Mouse (Mus musculus) lung, postnatal 36 days (tissue): ENCODE results near the gene Mapk12.
A peak's percentile ranks its signal among the peaks of the same experiment; 100 is the strongest.

Experiments used
- DNase-seq: peaks from one replicate; pipeline ENCODE4 v3.0.0; 2022; ENCODE audit warnings: mixed read lengths

Gene Mapk12

DNA sequence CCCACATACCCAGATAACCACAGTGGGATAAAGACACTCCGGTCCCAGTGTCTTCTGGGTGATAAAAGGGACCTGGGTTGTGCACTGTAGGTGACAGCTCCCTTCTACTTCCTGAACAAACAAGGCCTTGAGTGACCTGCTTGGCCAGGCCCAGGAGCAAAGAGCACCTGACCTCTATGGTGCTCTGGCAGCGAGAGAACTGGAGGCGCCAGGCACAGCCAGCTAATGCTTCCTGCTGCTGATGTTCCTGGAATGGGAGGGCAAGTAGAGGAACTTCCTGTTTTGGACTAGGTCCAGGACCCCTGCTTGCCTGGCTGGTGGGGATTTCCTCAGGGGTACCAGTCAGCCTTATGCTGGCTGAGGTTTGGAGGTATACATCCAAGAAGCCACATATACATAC, 29.6 kb upstream of the Mapk12 start:
- peak; percentile 73 for DNase-seq

- peak; percentile 94 for DNase-seq
Observed at GRCm38 (mm10) chr15:89169431-89169830, 28.9 kb upstream of the Mapk12 start.

DNA sequence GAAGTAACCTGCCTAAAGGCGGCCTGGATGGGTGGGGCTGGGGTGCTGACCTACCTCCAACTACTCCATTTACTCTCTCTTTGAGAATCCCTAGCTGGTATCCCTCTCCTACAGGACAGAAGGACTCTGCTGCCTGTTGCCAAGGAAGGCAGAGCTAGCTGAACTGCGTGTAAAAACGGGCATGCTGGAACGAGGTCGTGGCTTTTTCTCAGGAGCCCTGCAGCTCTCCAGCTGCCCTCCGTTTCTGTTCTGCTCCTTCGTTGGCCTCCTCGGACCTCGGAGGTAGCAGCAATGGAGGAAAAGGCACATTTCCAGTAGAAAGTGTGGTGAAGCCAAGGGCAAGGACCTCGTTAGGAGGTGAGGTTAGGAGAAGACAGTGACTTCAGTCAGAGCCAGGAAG, 28.4 kb upstream of the Mapk12 start:
- no peak for DNase-seq

- DNase-seq, result no peak
Observed at GRCm38 (mm10) chr15:89165478-89165877, 25.0 kb upstream of the Mapk12 start.

- peak; percentile 67 for DNase-seq
Observed at GRCm38 (mm10) chr15:89161397-89161796, 20.9 kb upstream of the Mapk12 start.

GRCm38 (mm10) chr15:89158516-89158915, 18.0 kb upstream of the Mapk12 start:
- no peak for DNase-seq

DNA sequence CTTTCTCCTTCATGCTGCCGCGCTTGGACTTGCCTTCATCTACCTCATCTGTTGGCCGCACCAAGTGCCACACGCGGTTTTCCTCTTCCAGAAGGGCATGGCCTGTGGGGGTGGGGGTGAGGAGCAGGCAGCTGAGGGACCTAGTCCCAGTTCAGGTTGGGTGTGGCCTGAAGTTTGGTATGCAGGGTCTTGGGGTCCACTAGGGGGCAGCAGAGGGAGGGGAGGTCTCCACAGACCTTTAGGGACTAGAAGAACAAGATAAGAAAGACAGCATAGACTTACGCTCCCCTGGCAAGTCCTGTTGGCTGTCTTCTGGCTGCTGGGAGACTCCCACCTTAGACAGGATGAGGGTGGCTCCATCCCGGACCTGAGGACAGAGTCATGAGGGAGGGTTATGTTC, 17.5 kb upstream of the Mapk12 start:
- peak; percentile 84 for DNase-seq

GRCm38 (mm10) chr15:89152312-89152711, 11.8 kb upstream of the Mapk12 start:
- no peak for DNase-seq

GRCm38 (mm10) chr15:89150041-89150390, 9.5 kb upstream of the Mapk12 start:
- peak; percentile 53 for DNase-seq

DNA sequence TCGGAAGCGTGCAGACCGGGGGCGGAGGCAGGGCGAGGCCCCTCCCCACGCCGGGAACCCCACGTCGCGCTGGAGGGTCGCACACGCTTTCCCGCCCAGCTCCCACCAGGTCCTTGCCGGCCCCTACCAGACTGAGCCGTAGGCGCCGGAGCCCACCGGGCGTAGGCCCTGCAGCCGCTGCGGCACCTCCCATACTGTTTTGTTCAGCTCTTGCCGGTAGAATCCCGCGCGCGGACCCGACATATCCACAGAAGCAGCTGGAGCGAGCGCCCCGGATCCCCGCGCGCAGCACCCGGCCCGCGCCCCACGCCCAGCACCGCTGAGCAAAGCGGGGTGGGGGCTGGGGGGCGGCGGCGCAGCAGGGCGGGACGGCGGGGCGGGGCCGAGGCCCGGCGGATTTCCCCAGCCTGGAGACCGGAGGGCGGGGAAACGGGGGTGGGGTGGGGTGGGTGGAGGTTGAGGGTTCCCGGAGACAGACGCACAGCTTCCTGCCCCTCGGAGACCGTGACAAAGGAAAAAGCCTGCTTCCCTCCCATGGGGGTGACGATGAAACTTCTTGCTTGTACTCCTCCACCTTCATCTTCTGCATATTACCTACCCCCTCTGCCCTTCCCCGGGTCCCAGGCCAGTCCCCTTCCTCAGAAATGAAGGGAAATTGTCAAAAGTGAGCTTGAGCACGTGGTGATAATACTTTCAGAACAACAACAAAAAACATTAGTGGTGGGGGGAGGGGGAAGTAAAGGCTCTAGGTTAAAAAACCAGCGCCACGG, 9.0 kb upstream of the Mapk12 start, which contains the start of gene Mapk11:
Gene Mapk11 (minus strand): TSS at position 358 of the 770 bp plus-strand sequence.
- peak; percentile 50 for DNase-seq

GRCm38 (mm10) chr15:89148496-89149270, 8.2 kb upstream of the Mapk12 start:
- no peak for DNase-seq

DNA sequence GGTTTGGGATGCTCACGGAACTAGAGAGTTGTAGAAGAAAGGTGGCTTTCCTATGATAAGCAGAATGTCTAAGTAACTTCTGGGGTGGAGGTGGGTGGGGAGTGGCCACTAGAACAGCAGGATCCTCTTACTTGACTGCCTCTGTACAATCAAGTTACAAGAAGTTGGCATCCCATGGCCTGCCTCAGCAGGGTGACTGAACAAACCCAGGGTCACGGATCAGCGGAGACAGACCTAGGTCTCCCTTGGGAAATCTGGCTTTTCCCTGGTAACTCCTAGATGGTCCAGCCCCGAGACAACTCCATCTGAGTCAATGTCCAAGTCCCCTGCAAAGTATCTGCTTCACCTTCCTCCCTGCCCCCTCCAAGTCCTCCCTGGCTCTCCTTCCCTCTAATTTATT, 7.4 kb upstream of the Mapk12 start:
- no peak for DNase-seq

GRCm38 (mm10) chr15:89147456-89147855, 7.0 kb upstream of the Mapk12 start:
- no peak for DNase-seq

- peak; percentile 77 for DNase-seq
Observed at GRCm38 (mm10) chr15:89147024-89147423, 6.5 kb upstream of the Mapk12 start.

GRCm38 (mm10) chr15:89146537-89146936, 6.0 kb upstream of the Mapk12 start:
- DNase-seq, result peak; percentile 74

- no peak for DNase-seq
Observed at GRCm38 (mm10) chr15:89145813-89146350, 5.4 kb upstream of the Mapk12 start.

- DNase-seq, result no peak
Observed at GRCm38 (mm10) chr15:89144965-89145364, 4.5 kb upstream of the Mapk12 start.

GRCm38 (mm10) chr15:89143134-89143533, 2.6 kb upstream of the Mapk12 start:
- no peak for DNase-seq

- DNase-seq, result peak; percentile 10
Observed at GRCm38 (mm10) chr15:89141905-89142304, 1.4 kb upstream of the Mapk12 start.

DNA sequence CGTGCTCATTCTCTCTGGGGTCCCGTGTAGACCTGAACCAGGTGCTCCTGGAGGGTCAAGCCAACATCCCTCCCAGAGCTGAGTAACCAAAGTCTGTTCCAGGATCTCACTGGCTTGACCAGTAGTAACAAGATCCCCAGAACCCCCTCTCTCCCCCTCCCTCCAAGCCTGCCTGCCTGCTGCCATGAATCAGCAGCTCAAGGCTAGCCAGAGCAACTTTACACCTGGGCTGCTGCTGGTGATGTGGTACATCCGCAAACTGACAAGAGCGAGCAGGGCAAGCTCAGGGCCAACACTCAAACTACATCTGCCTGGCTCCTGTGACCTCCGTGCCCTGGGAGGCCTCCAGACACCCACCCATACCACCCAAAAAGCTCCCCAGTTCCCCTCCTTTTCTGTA, 940 bp upstream of the Mapk12 start:
- DNase-seq, result no peak

DNA sequence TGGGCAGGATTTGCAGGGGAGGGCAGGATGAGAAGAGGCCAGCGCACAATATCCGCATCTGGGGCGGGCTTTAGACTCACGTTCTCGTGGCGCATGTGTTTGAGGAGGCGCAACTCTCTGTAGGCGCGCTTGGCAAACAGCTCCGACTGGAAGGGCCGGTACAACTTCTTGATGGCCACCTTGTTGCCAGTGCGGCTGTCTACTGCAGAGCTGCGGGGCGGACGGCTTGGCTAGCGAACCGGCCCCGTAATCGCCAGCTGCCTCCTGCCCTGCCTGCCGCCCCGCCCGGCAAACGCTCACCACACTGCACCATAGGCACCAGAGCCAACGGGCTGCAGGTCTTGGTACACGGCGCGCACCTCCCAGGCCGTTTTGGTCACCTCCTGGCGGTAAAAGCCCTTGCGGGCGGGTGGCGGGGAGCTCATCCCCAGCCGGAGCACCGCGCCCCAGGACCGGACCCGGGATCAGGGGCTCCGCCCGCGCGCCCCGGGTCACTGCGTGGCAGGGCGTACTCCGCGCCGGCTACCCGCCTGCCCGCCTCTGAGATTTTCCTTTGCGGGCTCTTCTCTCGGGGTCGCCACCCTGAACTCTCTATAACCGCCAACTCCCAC, 350 bp downstream of the Mapk12 start:
- DNase-seq, result peak; percentile 83

DNA sequence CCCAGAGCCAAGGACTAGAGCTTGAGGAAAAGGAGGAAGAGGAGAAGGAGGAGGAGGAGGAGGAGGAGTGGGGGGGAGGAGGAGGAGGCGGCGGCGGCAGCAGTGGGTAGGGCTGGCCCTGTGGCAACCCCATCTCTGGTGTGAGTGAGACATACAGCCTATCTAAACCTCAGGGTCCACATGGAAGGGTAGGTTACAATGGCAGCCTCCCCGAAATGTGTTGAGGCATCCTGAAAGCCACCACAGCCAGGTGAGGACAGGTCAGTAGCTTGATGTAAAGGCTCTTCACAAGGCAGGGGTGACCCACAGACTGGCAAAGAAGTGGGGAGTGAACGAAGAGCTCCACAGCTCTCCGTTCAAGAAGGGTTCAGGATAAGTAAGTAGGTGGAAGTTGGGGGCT, 2.0 kb downstream of the Mapk12 start:
- no peak for DNase-seq

DNA sequence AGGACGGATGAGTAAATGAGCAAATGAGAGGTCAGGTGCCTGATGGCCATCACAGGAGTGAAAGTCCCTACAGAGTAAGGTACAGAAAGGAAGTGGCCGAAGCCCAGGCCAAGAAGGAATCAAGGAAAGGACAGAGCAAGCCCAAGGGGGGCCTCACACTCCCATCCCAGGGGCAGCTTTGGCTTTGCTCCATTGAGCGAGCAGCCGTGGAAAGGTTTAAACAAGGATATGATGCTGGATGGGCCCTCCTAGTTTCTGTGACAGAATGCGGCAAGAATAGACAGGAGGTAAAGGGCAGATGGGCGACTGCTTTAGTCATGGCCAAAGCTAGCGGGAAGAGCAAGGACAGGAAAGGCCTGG, 2.5 kb downstream of the Mapk12 start:
- no peak for DNase-seq
